Mouse (Mus musculus) midbrain, embryonic 15.5 days (tissue): ENCODE measurements around the gene Lsamp. TPM values are rescaled to one million over a fixed set of nuclear protein-coding genes. Genes with fewer than 3 reads are reported as not detected.

Experiments
- ATAC-seq: fragments of 200-750 bp; cut with Nextera tagmentation; replicated peaks from 2 replicates; pipeline ENCODE4 v1.8.0; 2017; ENCODE audit warnings: moderate TSS enrichment
- H3K27ac ChIP-seq: fragments of 300-500 bp; sonication (generic); 2 replicates; pipeline ENCODE4 v1.5.1; 2015; ENCODE audit warnings: mild to moderate bottlenecking, inconsistent platforms
- H3K27me3 ChIP-seq: fragments of 300-500 bp; sonication (generic); replicated peaks from 2 replicates; pipeline ENCODE4 v1.6.1; 2015; ENCODE audit warnings: inconsistent platforms
- H3K36me3 ChIP-seq: fragments of 300-500 bp; sonication (generic); replicated peaks from 2 replicates; pipeline ENCODE4 v1.6.1; 2015; ENCODE audit warnings: inconsistent platforms
- H3K4me1 ChIP-seq: fragments of 300-500 bp; sonication (generic); 2 replicates; pipeline ENCODE4 v1.6.1; 2015; ENCODE audit warnings: inconsistent platforms
- H3K4me2 ChIP-seq: fragments of 300-500 bp; sonication (generic); 2 replicates; pipeline ENCODE4 v1.6.1; 2015; ENCODE audit warnings: inconsistent platforms, mild to moderate bottlenecking, moderate library complexity
- H3K4me3 ChIP-seq: fragments of 300-500 bp; sonication (generic); 2 replicates; pipeline ENCODE4 v1.5.1; 2015; ENCODE audit warnings: mild to moderate bottlenecking, inconsistent platforms
- H3K9ac ChIP-seq: fragments of 300-500 bp; sonication (generic); 2 replicates; pipeline ENCODE4 v1.6.1; 2015; ENCODE audit warnings: mild to moderate bottlenecking, inconsistent platforms
- H3K9me3 ChIP-seq: fragments of 300-500 bp; sonication (generic); 2 replicates; pipeline ENCODE4 v1.6.1; 2016; ENCODE audit warnings: inconsistent platforms
- WGBS: fragments of 180-500 bp; shearing (Covaris S2); methylation state at CpG from one replicate; pipeline ENCODE4 v1.1.7; 2015; ENCODE audit warnings: mixed read lengths; 5-methylcytosine and 5-hydroxymethylcytosine counted together
- polyA plus RNA-seq: library from polyadenylated mRNA; unstranded; fragments of >200 nt; fragmentation: Nextera tagmentation; extraction: Ambion mirVana; gene quantifications from 2 replicates; pipeline ENCODE4 v1.2.1, GENCODE M21; 2015

Gene Lsamp
- polyA plus RNA-seq, 1 experiment from 2014 or later = 107 TPM

GRCm38 (mm10) chr16:41073470-41073869 is 1089.3 kb downstream of the Lsamp start:
- H3K27me3 ChIP-seq = no peaks in the 10 kb centered on the region
- H3K9ac ChIP-seq = no peak overlapping the region
- H3K9me3 ChIP-seq = no peaks in the 10 kb centered on the region
- H3K4me2 ChIP-seq = no peak overlapping the region
- WGBS = 92% methylated on average over 2 of the region's 2 CpGs
- H3K4me3 ChIP-seq = no peak overlapping the region
- no peaks in the 10 kb centered on the region for H3K36me3 ChIP-seq
- no peak for ATAC-seq
- H3K27ac ChIP-seq = no peak overlapping the region
- H3K4me1 ChIP-seq = no peaks in the 10 kb centered on the region

- no peak overlapping the region for H3K4me3 ChIP-seq
- H3K9me3 ChIP-seq = no peaks in the 10 kb centered on the region
- no peak for ATAC-seq
- no peaks in the 10 kb centered on the region for H3K27me3 ChIP-seq
- no peak overlapping the region for H3K9ac ChIP-seq
- no peak overlapping the region for H3K4me2 ChIP-seq
- no peak overlapping the region for H3K27ac ChIP-seq
- 95% methylated on average over 2 of the region's 2 CpGs for WGBS
- H3K36me3 ChIP-seq = no peaks in the 10 kb centered on the region
- H3K4me1 ChIP-seq = 0 out of 2 replicates have a peak, but pooled peaks cover 2% of the 10 kb centered on the region
These were observed 1104.5 kb downstream of the Lsamp start for GRCm38 (mm10) chr16:41088648-41089047.

DNA sequence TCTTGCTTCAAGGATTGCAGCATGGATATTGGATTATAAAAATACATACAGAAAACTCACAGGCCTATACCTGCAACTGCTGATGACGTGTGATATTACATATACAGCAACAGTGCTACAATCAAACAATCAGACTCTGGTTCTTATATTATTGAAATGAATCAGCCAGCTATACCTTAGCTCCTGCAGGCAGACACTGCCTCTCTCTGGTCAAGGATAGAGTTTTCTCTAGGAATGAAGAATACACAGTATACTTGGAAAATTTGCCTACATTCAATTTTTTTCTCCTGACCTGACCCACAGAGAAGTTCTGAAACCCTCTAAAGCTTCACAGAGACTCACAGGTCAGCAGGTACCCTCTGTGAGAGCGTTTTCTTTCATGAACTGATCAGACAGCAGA is 1105.9 kb downstream of the Lsamp start:
- H3K4me2 ChIP-seq = no peak overlapping the region
- H3K27ac ChIP-seq = no peak overlapping the region
- WGBS = 55% methylated on average over 2 of the region's 2 CpGs
- 0 out of 2 replicates have a peak, but pooled peaks cover 2% of the 10 kb centered on the region for H3K4me1 ChIP-seq
- H3K9ac ChIP-seq = no peak overlapping the region
- no peak overlapping the region for H3K4me3 ChIP-seq
- H3K36me3 ChIP-seq = no peaks in the 10 kb centered on the region
- no peak for ATAC-seq
- no peaks in the 10 kb centered on the region for H3K9me3 ChIP-seq
- no peaks in the 10 kb centered on the region for H3K27me3 ChIP-seq

- Histone ChIP-seq H3K9ac (no peak overlapping the region), H3K27me3 (no peaks in the 10 kb centered on the region), H3K36me3 (no peaks in the 10 kb centered on the region), H3K4me3 (no peak overlapping the region), H3K9me3 (no peaks in the 10 kb centered on the region), H3K27ac (no peak overlapping the region), H3K4me2 (no peak overlapping the region), H3K4me1 (0 out of 2 replicates have a peak, but pooled peaks cover 2% of the 10 kb centered on the region)
- no peak for ATAC-seq
These were observed 1107.1 kb downstream of the Lsamp start for GRCm38 (mm10) chr16:41091259-41091658.

- Histone ChIP-seq H3K9ac (no peak overlapping the region), H3K4me3 (no peak overlapping the region), H3K9me3 (no peaks in the 10 kb centered on the region), H3K27ac (no peak overlapping the region), H3K4me1 (no peaks in the 10 kb centered on the region), H3K27me3 (no peaks in the 10 kb centered on the region), H3K36me3 (no peaks in the 10 kb centered on the region), H3K4me2 (no peak overlapping the region)
- ATAC-seq = no peak
- 87% methylated on average over 3 of the region's 3 CpGs for WGBS
These were observed 1118.6 kb downstream of the Lsamp start for GRCm38 (mm10) chr16:41102805-41103204.

GRCm38 (mm10) chr16:41124361-41124760 is 1140.2 kb downstream of the Lsamp start:
- Histone ChIP-seq H3K27me3 (no peaks in the 10 kb centered on the region), H3K4me3 (no peak overlapping the region), H3K9ac (no peak overlapping the region), H3K27ac (no peak overlapping the region), H3K4me2 (no peak overlapping the region), H3K36me3 (no peaks in the 10 kb centered on the region), H3K9me3 (no peaks in the 10 kb centered on the region), H3K4me1 (0 out of 2 replicates have a peak, but pooled peaks cover 5% of the 10 kb centered on the region)
- 62% methylated on average over 2 of the region's 2 CpGs for WGBS
- ATAC-seq = no peak

- no peak overlapping the region for H3K4me3 ChIP-seq
- ATAC-seq = no peak
- 87% methylated on average over 2 of the region's 2 CpGs for WGBS
These were observed 1140.9 kb downstream of the Lsamp start for GRCm38 (mm10) chr16:41125051-41125450.

GRCm38 (mm10) chr16:41131053-41131452 is 1146.9 kb downstream of the Lsamp start:
- no peak for ATAC-seq
- WGBS = 59% methylated on average over 4 of the region's 4 CpGs
- Histone ChIP-seq H3K27me3 (no peaks in the 10 kb centered on the region), H3K27ac (no peak overlapping the region), H3K9ac (no peak overlapping the region), H3K4me1 (no peaks in the 10 kb centered on the region), H3K36me3 (no peaks in the 10 kb centered on the region), H3K4me2 (no peak overlapping the region), H3K4me3 (no peak overlapping the region), H3K9me3 (no peaks in the 10 kb centered on the region)

More at GRCm38 (mm10) chr16:41125051-41125450, 1140.9 kb downstream of the Lsamp start:
- Histone ChIP-seq H3K27me3 (no peaks in the 10 kb centered on the region), H3K9me3 (no peaks in the 10 kb centered on the region), H3K9ac (no peak overlapping the region), H3K36me3 (no peaks in the 10 kb centered on the region), H3K4me2 (no peak overlapping the region), H3K27ac (no peak overlapping the region), H3K4me1 (0 out of 2 replicates have a peak, but pooled peaks cover 5% of the 10 kb centered on the region)

GRCm38 (mm10) chr16:41172839-41173238 is 1188.7 kb downstream of the Lsamp start:
- no peaks in the 10 kb centered on the region for H3K27me3 ChIP-seq
- H3K4me2 ChIP-seq = no peak overlapping the region
- H3K4me3 ChIP-seq = no peak overlapping the region
- no peaks in the 10 kb centered on the region for H3K4me1 ChIP-seq
- no peak overlapping the region for H3K9ac ChIP-seq
- no peaks in the 10 kb centered on the region for H3K9me3 ChIP-seq
- H3K27ac ChIP-seq = no peak overlapping the region
- ATAC-seq = no peak
- WGBS = 61% methylated on average over 1 of the region's 1 CpGs
- no peaks in the 10 kb centered on the region for H3K36me3 ChIP-seq

GRCm38 (mm10) chr16:41179557-41179956 is 1195.4 kb downstream of the Lsamp start:
- H3K4me2 ChIP-seq = no peak overlapping the region
- H3K4me1 ChIP-seq = 0 out of 2 replicates have a peak, but pooled peaks cover 2% of the 10 kb centered on the region
- no peak overlapping the region for H3K27ac ChIP-seq
- H3K36me3 ChIP-seq = no peaks in the 10 kb centered on the region
- 55% methylated on average over 3 of the region's 3 CpGs for WGBS
- ATAC-seq = no peak
- H3K27me3 ChIP-seq = no peaks in the 10 kb centered on the region
- no peak overlapping the region for H3K9ac ChIP-seq
- H3K4me3 ChIP-seq = no peak overlapping the region
- no peaks in the 10 kb centered on the region for H3K9me3 ChIP-seq

DNA sequence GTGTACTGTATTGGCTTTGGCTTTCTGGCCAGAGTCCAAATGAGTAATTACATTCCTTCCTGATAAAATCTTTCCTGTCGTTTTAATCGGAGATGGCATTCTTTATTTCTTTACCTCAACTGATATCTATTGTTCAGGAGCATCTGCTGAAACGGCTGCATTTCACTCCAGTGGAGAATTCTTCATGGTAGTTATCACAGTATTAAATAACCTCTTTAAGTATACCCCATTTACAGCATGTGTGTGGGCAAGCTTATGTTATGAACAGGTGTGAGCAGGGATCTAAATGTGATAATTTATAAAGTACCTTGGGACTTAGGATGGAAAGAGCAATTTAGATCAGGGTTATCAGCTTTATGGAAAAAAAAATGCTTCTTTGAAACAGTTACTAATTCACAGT is 1196.7 kb downstream of the Lsamp start:
- H3K4me1 ChIP-seq = 0 out of 2 replicates have a peak, but pooled peaks cover 2% of the 10 kb centered on the region
- H3K27me3 ChIP-seq = no peaks in the 10 kb centered on the region
- 22% methylated on average over 3 of the region's 3 CpGs for WGBS
- H3K27ac ChIP-seq = no peak overlapping the region
- no peak overlapping the region for H3K9ac ChIP-seq
- no peaks in the 10 kb centered on the region for H3K9me3 ChIP-seq
- ATAC-seq = no peak
- H3K4me2 ChIP-seq = no peak overlapping the region
- no peak overlapping the region for H3K4me3 ChIP-seq
- no peaks in the 10 kb centered on the region for H3K36me3 ChIP-seq

- no peaks in the 10 kb centered on the region for H3K4me1 ChIP-seq
- H3K4me2 ChIP-seq = no peak overlapping the region
- H3K9me3 ChIP-seq = no peaks in the 10 kb centered on the region
- H3K4me3 ChIP-seq = no peak overlapping the region
- H3K27me3 ChIP-seq = no peaks in the 10 kb centered on the region
- ATAC-seq = no peak
- H3K9ac ChIP-seq = no peak overlapping the region
- H3K36me3 ChIP-seq = no peaks in the 10 kb centered on the region
- WGBS = 97% methylated on average over 5 of the region's 5 CpGs
- H3K27ac ChIP-seq = no peak overlapping the region
These were observed 1225.9 kb downstream of the Lsamp start for GRCm38 (mm10) chr16:41210055-41210454.

DNA sequence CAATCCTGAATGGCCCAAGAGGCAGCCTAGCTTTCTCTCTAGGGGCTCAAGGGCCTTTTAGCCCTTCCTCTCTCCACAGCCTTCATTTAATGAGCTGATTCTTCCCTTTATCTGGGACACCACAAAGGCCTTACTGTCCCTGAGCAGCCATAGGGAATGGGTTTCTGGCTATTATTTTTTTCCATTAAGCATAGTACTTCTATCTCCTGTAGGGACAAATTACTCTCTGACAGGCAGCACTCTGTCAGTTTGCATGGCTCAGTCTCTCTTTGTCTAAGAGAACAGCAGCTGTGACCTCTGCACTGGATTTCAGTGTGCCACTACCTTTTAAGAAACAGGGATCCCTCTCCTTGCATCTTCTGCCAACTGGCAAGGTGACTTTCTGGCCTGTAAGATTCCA is 1251.7 kb downstream of the Lsamp start:
- H3K36me3 ChIP-seq = no peaks in the 10 kb centered on the region

More for the DNA sequence above, 1251.7 kb downstream of the Lsamp start:
- Histone ChIP-seq H3K27me3 (no peaks in the 10 kb centered on the region), H3K9ac (no peak overlapping the region), H3K4me1 (no peaks in the 10 kb centered on the region), H3K4me2 (no peak overlapping the region), H3K9me3 (no peaks in the 10 kb centered on the region), H3K27ac (no peak overlapping the region), H3K4me3 (no peak overlapping the region)
- no peak for ATAC-seq
